Mouse (Mus musculus) kidney, postnatal 0 days (tissue): ENCODE measurements around the gene Slc22a18. TPM values are rescaled to one million over a fixed set of nuclear protein-coding genes. Genes with fewer than 3 reads are reported as not detected.
A peak's percentile ranks its signal among the peaks of the same experiment; 100 is the strongest.

ENCODE experiments used
- ATAC-seq: fragments of 200-750 bp; cut with Nextera tagmentation; replicated peaks from 2 replicates; pipeline ENCODE4 v1.8.0; 2017; ENCODE audit warnings: low read depth, moderate number of reproducible peaks, moderate TSS enrichment, moderate library complexity; ENCODE audit not compliant: low FRiP score
- DNase-seq: peaks from one replicate; pipeline ENCODE4 v3.0.0-alpha.2; 2016; ENCODE audit warnings: low spot score
- H3K27ac ChIP-seq: fragments of 300-500 bp; sonication (generic); 2 replicates; pipeline ENCODE4 v1.5.1; 2014; ENCODE audit warnings: mild to moderate bottlenecking
- H3K27me3 ChIP-seq: fragments of 300-500 bp; sonication (generic); 2 replicates; pipeline ENCODE4 v1.6.1; 2014; ENCODE audit warnings: low read length, mixed read lengths; ENCODE audit not compliant: insufficient read depth
- H3K36me3 ChIP-seq: fragments of 300-500 bp; sonication (generic); 2 replicates; pipeline ENCODE4 v1.6.1; 2014; ENCODE audit warnings: low read length, mixed read lengths; ENCODE audit not compliant: insufficient read depth
- H3K4me1 ChIP-seq: fragments of 300-500 bp; sonication (generic); replicated peaks from 2 replicates; pipeline ENCODE4 v1.6.1; 2014; ENCODE audit warnings: antibody characterized with exemption, low read length, mixed read lengths; ENCODE audit not compliant: insufficient read depth
- H3K4me2 ChIP-seq: fragments of 300-500 bp; sonication (generic); 2 replicates; pipeline ENCODE4 v1.6.1; 2014; ENCODE audit warnings: mild to moderate bottlenecking, low read length, moderate library complexity, mixed read lengths
- H3K4me3 ChIP-seq: fragments of 300-500 bp; sonication (generic); replicated peaks from 2 replicates; pipeline ENCODE4 v1.5.1; 2014; ENCODE audit warnings: low read depth, low read length
- H3K9ac ChIP-seq: fragments of 300-500 bp; sonication (generic); 2 replicates; pipeline ENCODE4 v1.6.1; 2014; ENCODE audit warnings: low read depth, low read length
- H3K9me3 ChIP-seq: fragments of 300-500 bp; sonication (generic); replicated peaks from 2 replicates; pipeline ENCODE4 v1.6.1; 2016; ENCODE audit warnings: low read length, inconsistent platforms, mixed read lengths
- CTCF ChIP-seq: IDR thresholded peaks from 2 replicates; pipeline ENCODE4 v1.5.1; 2016; ENCODE audit warnings: antibody characterized with exemption, low read depth, mild to moderate bottlenecking, moderate library complexity
- WGBS: fragments of 180-500 bp; shearing (Covaris S2); extraction: QIAGEN DNeasy Blood & Tissue Kit; methylation state at CpG from one replicate; pipeline ENCODE4 v1.1.7; 2014; 5-methylcytosine and 5-hydroxymethylcytosine counted together
- polyA plus RNA-seq: library from polyadenylated mRNA; unstranded; fragments of >200 nt; fragmentation: Nextera tagmentation; extraction: Ambion mirVana; gene quantifications from 2 replicates; pipeline ENCODE4 v1.2.1, GENCODE M21; 2015

Gene Slc22a18
- polyA plus RNA-seq, 1 experiment from 2014 or later = 22.1 TPM

DNA sequence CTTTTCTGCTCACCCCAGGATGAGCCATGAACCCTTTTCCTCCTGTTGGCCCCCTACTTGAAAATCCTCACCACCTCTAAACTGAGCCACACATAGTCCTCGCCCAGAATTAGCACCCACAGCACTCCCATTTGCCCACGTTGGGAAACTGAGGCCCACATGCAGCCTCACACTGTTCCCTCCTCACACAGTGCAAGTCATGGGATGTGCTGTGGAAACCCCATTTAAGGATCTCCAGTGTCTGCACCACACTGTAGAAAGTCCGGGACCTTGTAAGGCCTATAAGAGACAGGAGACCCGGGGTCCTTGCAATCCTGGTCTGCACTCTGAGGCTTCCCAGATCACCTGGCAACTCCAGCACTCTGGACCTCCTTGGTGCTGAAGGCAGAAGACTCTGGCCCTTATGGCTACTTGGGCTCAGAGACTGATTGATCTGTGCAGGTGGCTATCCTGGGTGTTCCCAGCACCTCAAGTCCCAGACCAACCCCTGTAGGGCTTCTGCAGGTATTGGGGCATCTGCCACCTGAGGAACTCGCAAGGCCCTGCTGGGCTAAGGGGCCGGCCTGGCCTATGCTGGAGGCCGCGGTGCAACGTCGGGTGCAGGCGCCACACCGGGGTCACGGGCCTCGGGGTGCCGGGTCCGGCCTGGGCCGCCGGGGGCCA, 36.2 kb upstream of the Slc22a18 start:
- DNase-seq (no peak), ATAC-seq (peak; percentile 58; the same call in 1 of the 2 replicates)
- Histone ChIP-seq H3K27me3 (no peaks in the 10 kb centered on the region), H3K4me1 (peaks cover 5% of the 10 kb centered on the region; the same call in 1 of the 2 replicates), H3K9me3 (no peaks in the 10 kb centered on the region), H3K9ac (peak overlapping the region; percentile 73), H3K4me3 (peak overlapping the region; percentile 41), H3K27ac (no peak overlapping the region), H3K4me2 (peak overlapping the region; percentile 92), H3K36me3 (no peaks in the 10 kb centered on the region)
- whole genome bisulfite sequencing = 25% methylated on average over 18 of the region's 18 CpGs
- no peak for TF ChIP-seq CTCF

- Histone ChIP-seq H3K9ac (peak overlapping the region; percentile 73), H3K36me3 (no peaks in the 10 kb centered on the region), H3K27me3 (no peaks in the 10 kb centered on the region), H3K4me3 (peak overlapping the region; percentile 41), H3K4me1 (peaks cover 5% of the 10 kb centered on the region; the same call in 1 of the 2 replicates), H3K27ac (no peak overlapping the region), H3K4me2 (peak overlapping the region; percentile 92), H3K9me3 (no peaks in the 10 kb centered on the region)
- WGBS = 2% methylated on average over 61 of the region's 63 CpGs
- ATAC-seq (peak; percentile 38; the same call in 1 of the 2 replicates), DNase-seq (no peak)
- no peak for TF ChIP-seq CTCF
Observed at GRCm38 (mm10) chr7:143437894-143438581, 35.5 kb upstream of the Slc22a18 start.

GRCm38 (mm10) chr7:143438965-143439364, 34.6 kb upstream of the Slc22a18 start:
- no peaks in the 10 kb centered on the region for H3K36me3 ChIP-seq
- no peaks in the 10 kb centered on the region for H3K9me3 ChIP-seq
- TF ChIP-seq CTCF = no peak
- DNase-seq = no peak
- no peaks in the 10 kb centered on the region for H3K27me3 ChIP-seq
- H3K4me3 ChIP-seq = no peak overlapping the region
- no peak overlapping the region for H3K4me2 ChIP-seq
- no peak overlapping the region for H3K9ac ChIP-seq
- no peak overlapping the region for H3K27ac ChIP-seq
- H3K4me1 ChIP-seq = peaks cover 5% of the 10 kb centered on the region; the same call in 1 of the 2 replicates
- WGBS = 77% methylated on average over 1 of the region's 1 CpGs
- no peak for ATAC-seq

DNA sequence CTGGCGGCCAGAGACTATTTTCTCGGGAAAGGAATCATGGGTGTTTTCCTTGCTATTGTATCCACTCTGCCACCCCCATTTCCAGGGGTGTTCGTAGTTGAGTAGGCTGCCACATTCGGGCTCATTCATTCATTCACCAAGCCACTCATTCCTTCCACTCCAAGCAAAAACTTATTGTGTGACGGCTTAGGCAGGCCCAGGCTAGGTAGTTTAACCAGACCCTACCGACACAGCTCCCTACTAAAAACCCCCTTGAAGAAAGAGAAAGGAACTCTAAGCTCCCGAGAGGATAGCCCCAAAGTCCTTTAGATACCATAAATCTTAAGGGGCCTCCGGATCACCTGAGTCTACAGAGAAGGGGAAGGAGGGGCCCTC, 29.0 kb upstream of the Slc22a18 start:
- DNase-seq (no peak), ATAC-seq (no peak)
- Histone ChIP-seq H3K36me3 (no peaks in the 10 kb centered on the region), H3K27ac (no peak overlapping the region), H3K9ac (no peak overlapping the region), H3K4me2 (peak overlapping the region; percentile 64; the same call in 1 of the 2 replicates), H3K27me3 (peaks cover 8% of the 10 kb centered on the region; the same call in 1 of the 2 replicates), H3K4me3 (no peak overlapping the region), H3K9me3 (no peaks in the 10 kb centered on the region), H3K4me1 (peaks cover 9% of the 10 kb centered on the region; the same call in 1 of the 2 replicates)
- TF ChIP-seq CTCF = no peak
- 55% methylated on average over 8 of the region's 8 CpGs for WGBS

- no peaks in the 10 kb centered on the region for H3K36me3 ChIP-seq
- DNase-seq = no peak
- peaks cover 8% of the 10 kb centered on the region; the same call in 1 of the 2 replicates for H3K27me3 ChIP-seq
- peak overlapping the region; percentile 33 for H3K4me3 ChIP-seq
- H3K9me3 ChIP-seq = no peaks in the 10 kb centered on the region
- no peak overlapping the region for H3K27ac ChIP-seq
- H3K9ac ChIP-seq = peak overlapping the region; percentile 44; the same call in 1 of the 2 replicates
- peak overlapping the region; percentile 64 for H3K4me2 ChIP-seq
- peaks cover 9% of the 10 kb centered on the region; the same call in 1 of the 2 replicates for H3K4me1 ChIP-seq
- no peak for TF ChIP-seq CTCF
- ATAC-seq = no peak
- WGBS = 3% methylated on average over 53 of the region's 55 CpGs
Observed at GRCm38 (mm10) chr7:143444955-143445648, 28.4 kb upstream of the Slc22a18 start.
